Mouse (Mus musculus) kidney, embryonic 15.5 days (tissue): ENCODE results near the gene Plppr1. TPM values are rescaled to one million over a fixed set of nuclear protein-coding genes. Genes with fewer than 3 reads are reported as not detected.

Source experiments
- ATAC-seq: fragments of 200-750 bp; cut with Nextera tagmentation; replicated peaks from 2 replicates; pipeline ENCODE4 v1.8.0; 2017; ENCODE audit warnings: moderate TSS enrichment; ENCODE audit not compliant: low FRiP score
- H3K27ac ChIP-seq: fragments of 300-500 bp; sonication (generic); 2 replicates; pipeline ENCODE4 v1.5.1; 2015; ENCODE audit warnings: mild to moderate bottlenecking, inconsistent platforms
- H3K27me3 ChIP-seq: fragments of 300-500 bp; sonication (generic); 2 replicates; pipeline ENCODE4 v1.6.1; 2015; ENCODE audit warnings: inconsistent platforms
- H3K36me3 ChIP-seq: fragments of 300-500 bp; sonication (generic); 2 replicates; pipeline ENCODE4 v1.6.1; 2015; ENCODE audit warnings: inconsistent platforms
- H3K4me1 ChIP-seq: fragments of 300-500 bp; sonication (generic); 2 replicates; pipeline ENCODE4 v1.6.1; 2015; ENCODE audit warnings: inconsistent platforms
- H3K4me2 ChIP-seq: fragments of 300-500 bp; sonication (generic); 2 replicates; pipeline ENCODE4 v1.6.1; 2015; ENCODE audit warnings: moderate library complexity, mild to moderate bottlenecking, inconsistent platforms
- H3K4me3 ChIP-seq: fragments of 300-500 bp; sonication (generic); replicated peaks from 2 replicates; pipeline ENCODE4 v1.5.1; 2015; ENCODE audit warnings: mild to moderate bottlenecking, inconsistent platforms
- H3K9ac ChIP-seq: fragments of 300-500 bp; sonication (generic); 2 replicates; pipeline ENCODE4 v1.6.1; 2015; ENCODE audit warnings: mild to moderate bottlenecking, inconsistent platforms
- H3K9me3 ChIP-seq: fragments of 300-500 bp; sonication (generic); replicated peaks from 2 replicates; pipeline ENCODE4 v1.6.1; 2016; ENCODE audit warnings: inconsistent platforms
- WGBS: fragments of 180-500 bp; shearing (Covaris S2); methylation state at CpG from one replicate; pipeline ENCODE4 v1.1.7; 2015; ENCODE audit warnings: mixed read lengths; 5-methylcytosine and 5-hydroxymethylcytosine counted together
- polyA plus RNA-seq: library from polyadenylated mRNA; unstranded; fragments of >200 nt; fragmentation: Nextera tagmentation; extraction: Ambion mirVana; gene quantifications from 2 replicates; pipeline ENCODE4 v1.2.1, GENCODE M21; 2015

Gene Plppr1
- 5.0 and 5.6 TPM in 2 replicates for polyA plus RNA-seq

DNA sequence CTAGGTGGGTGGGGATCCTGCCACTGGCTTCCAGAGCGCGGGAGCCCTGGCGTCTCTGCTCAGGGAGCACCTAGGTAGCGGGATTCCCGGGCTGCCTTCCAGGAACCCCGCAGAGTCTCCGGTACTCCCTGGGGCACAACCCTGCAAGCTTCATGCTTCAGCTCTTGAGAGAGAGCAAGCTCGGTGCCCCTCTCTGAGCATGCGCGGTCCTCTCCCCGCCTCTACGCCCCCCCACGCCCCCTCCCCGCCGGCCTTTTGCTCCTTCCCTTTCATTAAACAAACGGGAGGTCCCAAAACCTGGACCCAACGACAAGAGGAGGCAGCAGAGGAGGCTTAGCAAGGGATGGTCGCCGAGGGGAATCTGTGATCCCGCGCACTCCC is at the start of gene Plppr1:
Gene Plppr1 (plus strand): TSS at position 253 of the 381 bp plus-strand sequence.
- whole genome bisulfite sequencing, result 1% methylated on average over 21 of the region's 21 CpGs
- Histone ChIP-seq H3K4me1 (peaks cover 19% of the 10 kb centered on the region), H3K36me3 (no peaks in the 10 kb centered on the region), H3K4me2 (peak within 1 kb of the TSS; percentile 97), H3K9me3 (no peaks in the 10 kb centered on the region), H3K27ac (peak within 1 kb of the TSS; percentile 75), H3K4me3 (peak within 1 kb of the TSS; percentile 64), H3K9ac (peak within 1 kb of the TSS; percentile 45), H3K27me3 (peaks cover 29% of the 10 kb centered on the region)
- ATAC-seq, result peak; percentile 92

DNA sequence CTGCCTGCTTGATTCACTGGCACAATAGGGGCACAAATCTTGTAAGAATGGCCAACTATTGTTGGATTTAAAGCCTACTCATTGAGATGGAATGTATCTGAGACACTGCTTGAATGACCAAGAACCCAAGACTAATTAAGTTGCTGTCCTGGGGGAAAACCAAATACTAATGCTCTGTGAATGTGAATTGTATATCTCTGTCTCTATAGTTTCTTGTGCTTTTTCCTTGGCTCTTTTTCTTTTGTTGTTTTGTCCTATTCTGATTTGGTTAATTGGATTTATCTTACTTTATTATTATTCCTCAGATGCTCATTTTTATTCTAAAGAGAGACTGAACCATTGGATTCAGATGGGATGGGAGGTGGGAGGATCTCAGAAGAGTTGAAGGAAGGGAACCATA is 42.4 kb upstream of the Plppr1 start:
- H3K4me2 ChIP-seq, result no peak overlapping the region
- ATAC-seq, result no peak

DNA sequence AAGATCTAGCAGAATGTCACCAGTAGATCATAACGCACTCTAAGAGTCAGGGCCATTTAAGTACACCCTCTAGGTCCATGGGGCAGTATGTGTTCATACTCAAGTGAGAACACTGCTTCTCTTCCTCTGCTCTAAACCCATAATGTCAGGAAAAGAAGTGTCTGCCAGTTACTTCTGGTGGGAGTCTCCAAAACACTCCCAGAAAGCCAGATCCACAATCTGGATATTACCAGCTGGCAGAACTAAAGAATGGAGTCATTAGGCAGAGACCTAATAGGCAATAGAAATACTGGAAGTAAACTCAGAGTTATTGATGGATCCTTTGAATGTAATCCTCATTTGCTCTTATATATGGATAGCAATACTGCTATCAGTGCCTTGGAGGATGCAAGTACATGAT is 35.9 kb upstream of the Plppr1 start:
- 86% methylated on average over 1 of the region's 1 CpGs for WGBS
- H3K27ac ChIP-seq, result no peak overlapping the region
- H3K4me3 ChIP-seq, result no peak overlapping the region
- no peak for ATAC-seq
- no peak overlapping the region for H3K4me2 ChIP-seq
- H3K9me3 ChIP-seq, result no peaks in the 10 kb centered on the region
- no peaks in the 10 kb centered on the region for H3K4me1 ChIP-seq
- H3K36me3 ChIP-seq, result no peaks in the 10 kb centered on the region
- H3K9ac ChIP-seq, result no peak overlapping the region
- H3K27me3 ChIP-seq, result no peaks in the 10 kb centered on the region

More for the DNA sequence above, 42.4 kb upstream of the Plppr1 start:
- Histone ChIP-seq H3K27me3 (no peaks in the 10 kb centered on the region), H3K27ac (no peak overlapping the region), H3K36me3 (no peaks in the 10 kb centered on the region), H3K4me1 (no peaks in the 10 kb centered on the region), H3K9ac (no peak overlapping the region), H3K9me3 (no peaks in the 10 kb centered on the region), H3K4me3 (no peak overlapping the region)

DNA sequence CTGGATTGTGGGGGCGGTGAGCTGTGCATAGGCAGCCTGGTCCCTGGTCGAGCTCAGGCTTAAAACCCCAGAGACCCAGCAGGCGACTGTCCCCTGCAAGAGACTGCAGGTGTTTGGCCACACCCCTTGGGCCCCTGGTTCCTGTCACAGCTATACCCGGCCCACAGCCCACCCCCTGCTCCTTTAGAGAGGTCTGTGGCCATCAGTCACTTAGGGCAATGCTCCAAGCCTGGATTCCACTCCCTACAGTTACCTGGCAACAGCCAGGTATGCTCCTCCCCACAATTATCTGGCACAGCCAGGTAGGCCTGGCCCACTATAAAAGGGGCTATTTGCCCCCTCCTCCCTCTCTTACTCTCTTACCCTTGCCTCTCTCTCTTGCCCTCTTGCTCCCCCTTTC is 20.8 kb upstream of the Plppr1 start:
- Histone ChIP-seq H3K27ac (no peak overlapping the region), H3K4me1 (no peaks in the 10 kb centered on the region), H3K36me3 (no peaks in the 10 kb centered on the region), H3K4me2 (no peak overlapping the region), H3K4me3 (no peak overlapping the region), H3K9me3 (no peaks in the 10 kb centered on the region), H3K27me3 (no peaks in the 10 kb centered on the region), H3K9ac (no peak overlapping the region)
- whole genome bisulfite sequencing, result 64% methylated on average over 4 of the region's 4 CpGs
- no peak for ATAC-seq

DNA sequence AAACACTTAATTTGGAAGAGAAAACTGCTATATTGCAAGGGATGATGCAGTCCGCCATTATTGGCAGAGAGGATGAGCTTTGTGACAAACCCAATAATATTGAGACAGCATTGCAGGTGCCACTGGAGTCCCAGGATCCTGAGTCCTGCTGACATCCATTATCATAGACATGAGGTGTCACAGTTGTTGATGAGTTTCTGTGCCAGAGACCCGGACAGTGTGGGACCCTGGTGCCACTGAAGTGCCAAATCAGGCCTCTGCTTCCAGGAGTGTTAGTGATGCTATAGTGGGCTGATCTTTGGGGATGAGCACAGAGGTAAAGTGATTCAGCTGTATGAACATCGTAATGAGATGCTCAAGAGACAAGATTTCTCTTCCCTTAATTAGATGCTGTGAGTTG is 19.2 kb upstream of the Plppr1 start:
- H3K4me1 ChIP-seq, result no peaks in the 10 kb centered on the region
- no peaks in the 10 kb centered on the region for H3K36me3 ChIP-seq
- ATAC-seq, result no peak
- H3K27ac ChIP-seq, result no peak overlapping the region
- no peak overlapping the region for H3K4me3 ChIP-seq
- H3K4me2 ChIP-seq, result no peak overlapping the region
- WGBS, result 84% methylated on average over 3 of the region's 3 CpGs
- no peak overlapping the region for H3K9ac ChIP-seq
- no peaks in the 10 kb centered on the region for H3K9me3 ChIP-seq
- no peaks in the 10 kb centered on the region for H3K27me3 ChIP-seq

DNA sequence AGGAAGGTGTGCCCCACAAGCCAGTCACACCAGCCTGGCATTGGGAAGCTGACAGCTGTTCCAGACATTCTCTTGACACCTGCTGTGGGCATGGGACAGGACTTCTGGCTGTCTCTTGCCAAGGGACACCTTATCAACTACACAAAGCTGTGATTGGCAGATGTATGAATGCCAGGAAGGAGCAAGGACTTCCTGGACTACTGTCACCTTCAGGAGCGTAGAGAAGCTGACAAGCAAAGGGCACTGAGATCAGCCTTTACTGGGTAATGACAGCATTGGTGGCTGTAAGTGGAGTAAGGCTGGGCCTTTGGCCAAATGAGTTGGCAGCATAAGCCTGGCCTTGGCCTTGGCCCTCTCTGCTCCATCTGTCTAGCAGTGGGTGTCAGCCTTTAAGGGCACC is 17.4 kb upstream of the Plppr1 start:
- Histone ChIP-seq H3K36me3 (no peaks in the 10 kb centered on the region), H3K27ac (no peak overlapping the region), H3K4me2 (no peak overlapping the region), H3K9me3 (no peaks in the 10 kb centered on the region), H3K27me3 (no peaks in the 10 kb centered on the region), H3K4me3 (no peak overlapping the region), H3K4me1 (no peaks in the 10 kb centered on the region), H3K9ac (no peak overlapping the region)
- ATAC-seq, result no peak
- WGBS, result 68% methylated on average over 1 of the region's 1 CpGs

DNA sequence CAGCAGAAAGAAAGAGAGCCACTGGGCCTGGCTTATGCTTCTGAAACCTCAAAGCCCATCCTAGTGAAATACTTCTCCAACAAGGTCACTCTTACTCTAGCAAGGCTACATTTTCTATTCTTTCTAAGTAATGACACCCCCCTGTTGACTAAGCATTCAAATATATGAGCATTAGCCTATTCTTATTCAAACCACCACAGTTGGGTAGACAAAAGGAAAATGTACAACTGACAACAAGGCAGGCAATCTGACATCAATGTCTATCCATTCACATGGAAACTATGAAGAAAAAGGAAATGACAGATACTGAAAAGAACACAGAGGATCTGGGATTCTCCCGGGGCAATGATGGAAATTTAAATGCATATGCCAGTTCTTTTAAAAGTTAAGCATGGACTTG is 8.4 kb upstream of the Plppr1 start:
- no peak for ATAC-seq
- H3K36me3 ChIP-seq, result no peaks in the 10 kb centered on the region
- H3K4me3 ChIP-seq, result no peak overlapping the region
- 97% methylated on average over 1 of the region's 1 CpGs for WGBS
- H3K27me3 ChIP-seq, result no peaks in the 10 kb centered on the region
- H3K4me1 ChIP-seq, result no peaks in the 10 kb centered on the region
- H3K9me3 ChIP-seq, result no peaks in the 10 kb centered on the region
- no peak overlapping the region for H3K27ac ChIP-seq
- no peak overlapping the region for H3K9ac ChIP-seq
- no peak overlapping the region for H3K4me2 ChIP-seq

DNA sequence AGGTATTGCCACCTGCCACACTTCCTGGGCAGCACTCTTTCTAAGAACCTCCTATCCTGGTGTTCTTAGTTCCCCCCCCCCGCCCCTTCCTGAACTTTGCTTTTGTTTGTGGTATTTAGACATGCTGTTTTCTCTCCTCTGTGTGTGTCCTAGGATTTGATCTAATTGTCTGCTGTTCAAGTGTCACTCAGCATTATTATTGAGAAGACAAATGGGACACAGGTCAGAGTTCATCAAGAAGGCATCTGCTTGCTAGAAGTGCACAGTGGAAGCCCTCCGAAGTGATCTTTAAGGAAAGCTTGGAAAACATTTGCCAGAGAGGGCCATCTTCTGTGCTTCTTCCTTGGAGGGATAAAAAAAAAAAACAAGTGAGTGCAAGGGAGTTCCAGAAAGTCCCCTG is 1.2 kb upstream of the Plppr1 start:
- WGBS, result 36% methylated on average over 2 of the region's 2 CpGs
- Histone ChIP-seq H3K27ac (peak overlapping the region; percentile 75; the same call in 1 of the 2 replicates), H3K4me1 (peaks cover 19% of the 10 kb centered on the region), H3K27me3 (peaks cover 29% of the 10 kb centered on the region), H3K36me3 (no peaks in the 10 kb centered on the region), H3K4me3 (no peak overlapping the region), H3K9me3 (no peaks in the 10 kb centered on the region), H3K9ac (no peak overlapping the region), H3K4me2 (peak overlapping the region; percentile 97; the same call in 1 of the 2 replicates)
- ATAC-seq, result no peak

DNA sequence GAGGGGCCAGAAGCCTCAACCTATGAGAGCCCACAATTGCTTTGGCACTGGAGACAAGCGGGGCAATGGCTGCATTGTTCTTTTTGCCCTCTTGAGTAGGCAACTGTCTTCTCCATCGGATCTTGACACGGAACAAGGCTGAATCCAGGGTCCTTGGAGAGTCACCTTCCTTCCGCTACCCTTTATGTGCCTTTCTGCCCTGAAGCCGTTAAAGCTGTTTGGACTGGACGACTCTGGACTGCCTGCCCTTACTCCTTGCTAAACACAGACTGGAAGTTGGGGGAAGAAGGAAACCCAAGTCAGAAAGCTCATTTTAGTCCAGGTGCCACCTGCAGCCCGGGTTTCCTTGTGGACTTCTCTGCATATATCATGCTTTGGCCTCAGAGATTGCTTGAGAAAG is 516 bp upstream of the Plppr1 start:
- peak; percentile 55 for ATAC-seq
- no peaks in the 10 kb centered on the region for H3K9me3 ChIP-seq
- peaks cover 19% of the 10 kb centered on the region for H3K4me1 ChIP-seq
- peak overlapping the region; percentile 64 for H3K4me3 ChIP-seq
- H3K27me3 ChIP-seq, result peaks cover 29% of the 10 kb centered on the region
- peak overlapping the region; percentile 97 for H3K4me2 ChIP-seq
- 5% methylated on average over 7 of the region's 7 CpGs for WGBS
- no peaks in the 10 kb centered on the region for H3K36me3 ChIP-seq
- H3K9ac ChIP-seq, result peak overlapping the region; percentile 45
- peak overlapping the region; percentile 75 for H3K27ac ChIP-seq

DNA sequence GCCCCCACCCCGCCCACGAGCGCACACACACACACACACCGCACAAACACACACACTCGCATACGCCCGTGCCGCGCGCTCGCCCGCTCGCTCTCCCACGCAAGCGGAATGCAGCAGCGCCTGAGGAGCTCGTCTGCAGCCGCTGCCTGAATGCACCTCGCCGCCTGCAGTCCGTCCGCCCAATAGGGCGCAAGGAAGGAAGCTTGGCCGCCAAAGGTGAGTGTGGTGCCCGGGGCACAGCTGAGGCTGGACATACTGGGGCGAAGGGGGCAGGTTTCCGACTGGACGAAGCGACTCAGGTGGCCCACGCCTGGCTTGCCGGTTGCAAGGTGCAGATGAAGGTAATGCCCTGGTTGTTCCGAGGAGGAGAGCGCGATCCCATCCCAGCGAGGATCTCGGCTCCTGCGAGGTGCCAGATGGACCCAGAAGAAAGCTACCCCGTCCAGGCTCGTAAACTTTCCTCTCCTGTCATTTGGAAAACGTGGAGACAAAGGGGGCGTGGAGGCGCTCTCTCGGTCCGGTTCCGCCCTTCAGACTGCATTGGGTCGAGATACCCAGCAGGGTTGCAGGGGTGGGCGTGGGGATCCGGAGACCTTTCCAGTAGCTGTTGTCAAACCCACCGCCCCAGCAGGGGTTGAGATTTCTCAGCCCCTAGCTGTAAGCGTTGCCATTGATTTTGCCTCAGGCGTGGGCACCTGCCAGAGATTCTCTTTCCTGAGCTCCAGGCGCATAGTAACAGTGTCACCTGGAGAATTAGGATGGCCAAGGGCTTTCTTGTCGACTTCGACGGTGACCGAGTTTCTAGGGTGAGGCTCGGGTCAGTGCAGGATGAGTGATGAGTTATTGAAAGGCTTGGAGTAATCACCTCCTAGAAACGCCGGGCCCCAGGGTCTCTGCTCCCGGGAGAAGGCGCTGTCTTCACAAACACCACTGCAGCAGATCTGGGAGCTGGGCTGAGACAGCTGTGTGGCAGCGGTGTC is 619 bp downstream of the Plppr1 start:
- Histone ChIP-seq H3K9ac (peak overlapping the region; percentile 45), H3K4me1 (peaks cover 19% of the 10 kb centered on the region), H3K36me3 (no peaks in the 10 kb centered on the region), H3K27ac (peak overlapping the region; percentile 75), H3K4me3 (peak overlapping the region; percentile 64), H3K27me3 (peaks cover 29% of the 10 kb centered on the region), H3K4me2 (peak overlapping the region; percentile 97), H3K9me3 (no peaks in the 10 kb centered on the region)
- under 1% methylated on average over 62 of the region's 62 CpGs for WGBS
- ATAC-seq, result peak; percentile 79

DNA sequence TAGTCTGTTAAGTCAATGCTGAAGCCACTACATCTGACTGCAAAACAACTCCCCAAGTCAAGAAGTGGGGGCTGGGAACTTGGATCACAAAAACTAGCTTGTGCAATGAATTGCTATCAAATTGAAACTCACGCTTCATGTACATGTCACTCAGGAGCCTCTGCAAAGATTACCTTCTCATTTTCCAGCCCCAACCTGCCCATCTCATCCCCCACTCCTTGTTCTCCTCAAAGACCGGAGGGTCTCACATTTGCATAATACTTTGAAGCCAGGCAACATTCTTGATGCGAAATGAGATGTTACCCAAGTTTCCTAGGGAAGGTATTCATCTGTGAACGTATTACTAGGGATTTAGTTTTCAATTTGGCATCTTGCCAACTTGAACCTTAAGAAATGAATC is 10.4 kb downstream of the Plppr1 start:
- Histone ChIP-seq H3K9ac (no peak overlapping the region), H3K4me3 (no peak overlapping the region), H3K27me3 (no peaks in the 10 kb centered on the region), H3K4me1 (no peaks in the 10 kb centered on the region), H3K36me3 (no peaks in the 10 kb centered on the region), H3K27ac (no peak overlapping the region), H3K4me2 (no peak overlapping the region), H3K9me3 (no peaks in the 10 kb centered on the region)
- ATAC-seq, result no peak
- 81% methylated on average over 4 of the region's 4 CpGs for WGBS

DNA sequence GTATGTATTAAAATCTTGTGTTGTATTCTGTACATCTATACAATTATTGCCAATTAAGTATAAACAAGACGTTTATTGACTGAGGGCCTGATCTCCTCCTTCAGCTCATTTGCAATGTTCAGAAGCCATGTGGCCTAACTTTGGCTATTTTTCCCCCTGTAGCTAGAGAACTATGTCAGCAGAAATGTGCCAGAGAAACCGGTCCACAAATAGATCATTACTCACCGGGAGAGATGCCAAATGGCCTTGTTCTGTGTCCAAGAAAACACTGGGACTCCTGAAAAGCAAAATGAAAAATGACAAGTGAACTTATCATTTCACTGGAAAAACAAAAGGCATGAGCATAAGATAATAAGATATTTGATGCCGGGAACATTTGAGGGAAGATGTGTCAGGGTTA is 13.8 kb downstream of the Plppr1 start:
- no peak for ATAC-seq
- H3K27me3 ChIP-seq, result no peaks in the 10 kb centered on the region
- 72% methylated on average over 4 of the region's 4 CpGs for WGBS
- H3K4me1 ChIP-seq, result no peaks in the 10 kb centered on the region
- no peak overlapping the region for H3K9ac ChIP-seq
- H3K4me2 ChIP-seq, result no peak overlapping the region
- H3K9me3 ChIP-seq, result no peaks in the 10 kb centered on the region
- no peak overlapping the region for H3K4me3 ChIP-seq
- H3K27ac ChIP-seq, result no peak overlapping the region
- H3K36me3 ChIP-seq, result no peaks in the 10 kb centered on the region
